Mouse (Mus musculus) megakaryocyte-erythroid progenitor cell, adult 5-6 weeks (primary cell): ENCODE results near the gene Arfip2. TPM values are rescaled to one million over a fixed set of nuclear protein-coding genes. Genes with fewer than 3 reads are reported as not detected.

Experiments used
- ATAC-seq: replicated peaks from 2 replicates; pipeline ENCODE4 v1.8.0; 2016; ENCODE audit warnings: mild to moderate bottlenecking, inconsistent platforms; ENCODE audit not compliant: severe bottlenecking, poor library complexity, low FRiP score, low TSS enrichment
- total RNA-seq, 2 experiments: library from RNA; stranded (forward) in 1 of 2; stranded (reverse) in 1 of 2; fragments of 200-1000, 215-1000 nt in 1 of 2; fragments of >200 nt in 1 of 2; fragmentation: Nextera tagmentation in 1 of 2; gene quantifications; 2 replicates each; pipeline ENCODE4 v1.2.3; 2014 to 2017

Gene Arfip2
- 32.1 and 35.3 TPM in 2 replicates for total RNA-seq (2014; fragmentation: Nextera tagmentation)
- total RNA-seq (2017) = 58.9 and 67.3 TPM in 2 replicates

- ATAC-seq = peak; percentile 94
These were observed at the start of gene Arfip2, which contains the start of gene Gm45799 for GRCm38 (mm10) chr7:105640233-105640893. TSS of gene Arfip2 (minus strand) at chr7:105640416. TSS of gene Gm45799 (plus strand) at chr7:105640552.

GRCm38 (mm10) chr7:105685541-105686197 lies 45.5 kb upstream of the Arfip2 start:
- ATAC-seq = no peak

GRCm38 (mm10) chr7:105650639-105651435 lies 10.6 kb upstream of the Arfip2 start, which contains the start of gene Dnhd1:
TSS of gene Dnhd1 (plus strand) at chr7:105650827.
- peak; percentile 99 for ATAC-seq

GRCm38 (mm10) chr7:105641936-105642335 lies 1.7 kb upstream of the Arfip2 start:
- ATAC-seq = no peak

GRCm38 (mm10) chr7:105640894-105641255 lies 659 bp upstream of the Arfip2 start:
- ATAC-seq = peak; percentile 38

- ATAC-seq = 0 out of 2 replicates have a peak, but pooled peaks have one; percentile 3
These were observed 460 bp downstream of the Arfip2 start, which contains the start of gene Timm10b for GRCm38 (mm10) chr7:105639756-105640155. TSS of gene Timm10b (plus strand) at chr7:105640056.

GRCm38 (mm10) chr7:105639304-105639703 lies 912 bp downstream of the Arfip2 start:
- ATAC-seq = no peak

GRCm38 (mm10) chr7:105638776-105639175 lies 1.4 kb downstream of the Arfip2 start:
- no peak for ATAC-seq

GRCm38 (mm10) chr7:105635726-105636125 lies 4.5 kb downstream of the Arfip2 start:
- no peak for ATAC-seq

- ATAC-seq = peak; percentile 45
These were observed 5.8 kb downstream of the Arfip2 start for GRCm38 (mm10) chr7:105634272-105634920.

GRCm38 (mm10) chr7:105633801-105634135 lies 6.4 kb downstream of the Arfip2 start:
- no peak for ATAC-seq

- ATAC-seq = peak; percentile 76
These were observed 7.0 kb downstream of the Arfip2 start, which contains the start of gene Trim3 for GRCm38 (mm10) chr7:105633127-105633800. TSS of gene Trim3 (minus strand) at chr7:105633571.

- no peak for ATAC-seq
These were observed 7.7 kb downstream of the Arfip2 start for GRCm38 (mm10) chr7:105632551-105632972.

GRCm38 (mm10) chr7:105628633-105629032 lies 11.6 kb downstream of the Arfip2 start:
- no peak for ATAC-seq

GRCm38 (mm10) chr7:105625397-105625796 lies 14.8 kb downstream of the Arfip2 start:
- no peak for ATAC-seq

- no peak for ATAC-seq
These were observed 18.4 kb downstream of the Arfip2 start for GRCm38 (mm10) chr7:105621646-105622292.

GRCm38 (mm10) chr7:105621053-105621452 lies 19.2 kb downstream of the Arfip2 start:
- no peak for ATAC-seq

- ATAC-seq = no peak
These were observed 20.5 kb downstream of the Arfip2 start for GRCm38 (mm10) chr7:105619701-105620100.
